Mouse (Mus musculus): ENCODE results near the gene Abcd2.

GRCm38 (mm10) chr15:91190519-91191207, 936 bp downstream of the Abcd2 start:
- TF ChIP-seq CTCF (IDR thresholded peaks at IDR 0.05; ENCODE audit: extremely low read depth, insufficient read depth, low read length) (no peak), POLR2A (IDR thresholded peaks at IDR 0.05; ENCODE audit: extremely low read depth, insufficient read depth, low read length) (no peak)

Data from cortical plate, adult 2 months (tissue).